Mouse (Mus musculus): ENCODE results near the gene Ndufa1. TPM values are rescaled to one million over a fixed set of nuclear protein-coding genes. Genes with fewer than 3 reads are reported as not detected.
"Not testable (repeated sequence)": the region's sequence is repeated elsewhere in the genome, so short reads cannot be mapped to it uniquely, and the experiment has no call there.

Ndufa1 gene
- polyA plus RNA-seq, 1 experiment from 2014 or later = 635 TPM

DNA sequence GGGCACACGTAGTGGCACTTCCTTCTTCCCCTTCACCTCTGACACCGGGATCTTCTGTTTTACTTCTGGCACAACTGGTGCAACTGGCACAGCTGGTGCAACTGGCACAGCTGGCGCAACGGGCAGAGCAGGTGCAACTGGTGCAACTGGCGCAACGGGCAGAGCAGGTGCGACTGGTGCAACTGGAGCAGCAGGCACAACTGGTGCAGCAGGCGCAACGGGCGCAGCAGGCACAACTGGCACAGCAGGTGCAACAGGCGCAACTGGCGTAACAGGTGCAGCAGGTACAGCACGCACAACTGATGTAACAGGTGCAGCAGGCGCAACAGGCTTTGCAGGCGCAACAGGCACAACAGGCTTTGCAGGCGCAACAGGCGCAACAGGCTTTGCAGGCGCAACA lies 27.8 kb downstream of the Ndufa1 start:
- ATAC-seq = no peak
- Histone ChIP-seq H3K9ac (ENCODE audit: low read depth, low read length) (no peak overlapping the region), H3K9me3 (replicated peaks; ENCODE audit: control insufficient read depth, low read length, poor library complexity, severe bottlenecking) (no peaks in the 10 kb centered on the region), H3K4me3 (ENCODE audit: low read depth, low read length) (no peak overlapping the region), H3K4me1 (ENCODE audit: control insufficient read depth, insufficient read depth, low read length) (no peaks in the 10 kb centered on the region), H3K4me2 (ENCODE audit: low read length) (no peak overlapping the region), H3K27ac (ENCODE audit: low read length) (no peak overlapping the region), H3K27me3 (ENCODE audit: control insufficient read depth, insufficient read depth, low read depth, low read length) (no peaks in the 10 kb centered on the region), H3K36me3 (ENCODE audit: control insufficient read depth, insufficient read depth, low read length) (no peaks in the 10 kb centered on the region)
- WGBS = 80% methylated on average over 18 of the region's 18 CpGs

DNA sequence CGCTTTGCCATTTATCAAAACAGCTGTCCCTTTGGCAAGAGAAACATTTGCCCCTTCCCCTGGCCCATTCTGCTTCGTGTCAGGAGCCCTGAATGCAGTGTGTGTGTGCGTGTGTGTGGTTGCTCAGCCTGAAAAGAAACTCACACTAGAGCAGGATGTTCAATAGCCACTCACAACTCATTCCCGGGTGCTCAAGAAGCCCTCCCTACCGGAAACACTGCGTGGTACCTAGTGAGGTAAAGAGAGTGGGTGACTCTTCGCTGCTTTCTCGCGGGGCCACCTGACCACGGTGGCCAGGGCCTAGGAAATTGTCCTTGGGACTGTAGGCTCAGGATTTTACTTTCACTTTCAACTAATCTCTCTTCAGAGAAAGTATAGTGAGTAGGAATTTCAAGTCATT lies 29.8 kb downstream of the Ndufa1 start:
- H3K27me3 ChIP-seq (ENCODE audit: control insufficient read depth, insufficient read depth, low read depth, low read length) = no peaks in the 10 kb centered on the region
- 67% methylated on average over 10 of the region's 10 CpGs for WGBS
- no peak overlapping the region for H3K4me3 ChIP-seq (ENCODE audit: low read depth, low read length)
- no peak for ATAC-seq
- H3K4me2 ChIP-seq (ENCODE audit: low read length) = no peak overlapping the region
- no peak overlapping the region for H3K9ac ChIP-seq (ENCODE audit: low read depth, low read length)
- no peaks in the 10 kb centered on the region for H3K4me1 ChIP-seq (ENCODE audit: control insufficient read depth, insufficient read depth, low read length)
- H3K36me3 ChIP-seq (ENCODE audit: control insufficient read depth, insufficient read depth, low read length) = no peaks in the 10 kb centered on the region
- no peaks in the 10 kb centered on the region for H3K9me3 ChIP-seq (replicated peaks; ENCODE audit: control insufficient read depth, low read length, poor library complexity, severe bottlenecking)
- no peak overlapping the region for H3K27ac ChIP-seq (ENCODE audit: low read length)

DNA sequence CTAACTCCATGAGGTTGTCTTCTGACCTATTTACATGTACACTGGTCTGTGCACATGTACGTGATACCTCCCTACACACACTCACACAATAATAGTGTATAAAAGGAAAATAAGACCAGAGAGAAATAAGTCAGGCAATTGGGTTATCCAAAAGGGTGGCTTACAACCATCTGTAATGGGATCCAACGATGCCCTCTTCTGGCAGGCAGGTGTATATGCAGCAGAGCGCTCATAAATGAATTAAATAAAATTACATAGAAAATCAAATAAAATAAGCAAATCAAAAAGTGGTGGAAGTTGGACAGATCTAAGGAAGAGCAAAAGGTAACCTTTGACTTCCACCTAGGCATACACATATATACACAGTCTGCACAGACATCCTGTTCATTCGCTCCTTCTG lies 33.1 kb downstream of the Ndufa1 start:
- H3K36me3 ChIP-seq (ENCODE audit: control insufficient read depth, insufficient read depth, low read length) = no peaks in the 10 kb centered on the region; the same call in 1 of the 2 replicates
- no peak overlapping the region for H3K9ac ChIP-seq (ENCODE audit: low read depth, low read length)
- WGBS = 63% methylated on average over 4 of the region's 4 CpGs
- no peaks in the 10 kb centered on the region for H3K9me3 ChIP-seq (replicated peaks; ENCODE audit: control insufficient read depth, low read length, poor library complexity, severe bottlenecking)
- H3K4me3 ChIP-seq (ENCODE audit: low read depth, low read length) = no peak overlapping the region
- no peak for ATAC-seq
- H3K27me3 ChIP-seq (ENCODE audit: control insufficient read depth, insufficient read depth, low read depth, low read length) = no peaks in the 10 kb centered on the region
- no peak overlapping the region for H3K4me2 ChIP-seq (ENCODE audit: low read length)
- no peaks in the 10 kb centered on the region for H3K4me1 ChIP-seq (ENCODE audit: control insufficient read depth, insufficient read depth, low read length)
- H3K27ac ChIP-seq (ENCODE audit: low read length) = no peak overlapping the region

DNA sequence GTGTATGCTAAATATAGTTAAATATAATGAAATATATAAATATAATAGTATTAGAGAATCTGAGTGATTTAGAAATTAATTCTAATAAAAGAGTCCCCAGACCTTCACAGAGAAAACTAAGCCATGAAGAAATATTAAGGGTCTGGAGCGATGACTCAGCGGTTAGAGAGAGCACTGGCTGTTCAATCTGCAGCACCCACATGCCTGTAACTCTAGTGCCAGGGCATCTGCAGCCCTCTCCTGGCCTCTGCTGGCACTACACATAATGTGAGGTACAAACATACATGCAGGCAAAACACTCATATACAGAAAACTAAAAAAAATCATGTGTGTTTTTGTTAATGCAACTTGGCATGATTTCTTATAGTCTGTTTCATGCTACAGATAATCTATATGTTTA lies 46.0 kb downstream of the Ndufa1 start:
- Histone ChIP-seq H3K36me3 (ENCODE audit: control insufficient read depth, insufficient read depth, low read length) (0 out of 2 replicates have a peak, but pooled peaks cover 2% of the 10 kb centered on the region), H3K27ac (ENCODE audit: low read length) (no peak overlapping the region), H3K9me3 (replicated peaks; ENCODE audit: control insufficient read depth, low read length, poor library complexity, severe bottlenecking) (no peaks in the 10 kb centered on the region), H3K27me3 (ENCODE audit: control insufficient read depth, insufficient read depth, low read depth, low read length) (no peaks in the 10 kb centered on the region), H3K4me1 (ENCODE audit: control insufficient read depth, insufficient read depth, low read length) (no peaks in the 10 kb centered on the region), H3K4me3 (ENCODE audit: low read depth, low read length) (no peak overlapping the region), H3K4me2 (ENCODE audit: low read length) (no peak overlapping the region), H3K9ac (ENCODE audit: low read depth, low read length) (no peak overlapping the region)
- no peak for ATAC-seq
- WGBS = 86% methylated on average over 2 of the region's 2 CpGs

DNA sequence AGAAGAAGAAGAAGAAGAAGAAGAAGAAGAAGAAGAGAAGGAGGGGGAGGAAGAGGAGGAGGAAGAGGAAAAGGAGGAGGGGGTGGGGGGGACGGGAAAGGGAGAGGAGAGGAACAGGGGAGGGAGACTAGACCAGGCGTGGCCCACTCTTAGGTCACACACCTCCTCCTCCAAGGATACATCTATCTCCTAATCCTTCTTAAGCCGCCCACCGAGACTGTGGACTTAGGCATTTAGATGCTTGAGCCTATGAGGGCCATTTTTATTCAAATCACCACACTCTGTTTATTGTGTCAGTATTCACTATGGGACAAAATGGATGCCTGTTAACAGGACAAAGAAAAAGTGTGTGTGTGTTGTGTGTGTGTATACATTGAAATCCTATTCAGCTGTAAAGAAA lies 46.5 kb downstream of the Ndufa1 start:
- WGBS = 38% methylated on average over 1 of the region's 4 CpGs
- H3K36me3 ChIP-seq (ENCODE audit: control insufficient read depth, insufficient read depth, low read length); H3K4me1 ChIP-seq (ENCODE audit: control insufficient read depth, insufficient read depth, low read length); ATAC-seq; H3K4me3 ChIP-seq (ENCODE audit: low read depth, low read length); H3K27ac ChIP-seq (ENCODE audit: low read length); H3K27me3 ChIP-seq (ENCODE audit: control insufficient read depth, insufficient read depth, low read depth, low read length); H3K4me2 ChIP-seq (ENCODE audit: low read length); H3K9ac ChIP-seq (ENCODE audit: low read depth, low read length); H3K9me3 ChIP-seq (replicated peaks; ENCODE audit: control insufficient read depth, low read length, poor library complexity, severe bottlenecking): not testable (repeated sequence)

DNA sequence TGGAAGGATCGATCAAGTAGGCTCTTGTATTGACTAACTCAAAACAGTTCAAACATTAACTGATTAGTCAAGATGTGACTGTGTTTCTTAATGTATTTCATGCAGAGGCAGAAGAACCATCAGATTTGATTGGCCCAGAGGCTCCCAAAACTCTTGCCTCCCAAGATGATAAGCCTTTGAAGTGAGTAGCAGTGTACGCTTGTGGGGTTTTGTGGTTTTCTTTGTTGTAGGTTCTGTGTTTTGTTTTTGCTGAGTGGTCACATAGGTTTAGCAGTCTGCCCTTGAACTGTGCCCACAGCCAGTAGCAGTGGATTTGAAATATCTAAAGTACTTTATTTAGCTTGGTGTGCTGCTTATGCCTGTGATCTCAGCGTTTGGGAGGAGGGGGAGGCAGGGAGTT lies 49.2 kb downstream of the Ndufa1 start:
- H3K9me3 ChIP-seq (replicated peaks; ENCODE audit: control insufficient read depth, low read length, poor library complexity, severe bottlenecking) = no peaks in the 10 kb centered on the region
- no peaks in the 10 kb centered on the region for H3K27me3 ChIP-seq (ENCODE audit: control insufficient read depth, insufficient read depth, low read depth, low read length)
- 87% methylated on average over 3 of the region's 3 CpGs for WGBS
- H3K4me2 ChIP-seq (ENCODE audit: low read length) = no peak overlapping the region
- H3K9ac ChIP-seq (ENCODE audit: low read depth, low read length) = no peak overlapping the region
- H3K4me1 ChIP-seq (ENCODE audit: control insufficient read depth, insufficient read depth, low read length) = no peaks in the 10 kb centered on the region
- no peak overlapping the region for H3K4me3 ChIP-seq (ENCODE audit: low read depth, low read length)
- no peak overlapping the region for H3K27ac ChIP-seq (ENCODE audit: low read length)
- no peak for ATAC-seq
- H3K36me3 ChIP-seq (ENCODE audit: control insufficient read depth, insufficient read depth, low read length) = 0 out of 2 replicates have a peak, but pooled peaks cover 2% of the 10 kb centered on the region

Other genes with a start within 250 kb of the Ndufa1 start
- 78.2 and 87.8 TPM in 2 replicates for gene Sept6, start 199.4 kb downstream of the Ndufa1 start, polyA plus RNA-seq (2015; fragmentation: Nextera tagmentation; extraction: Ambion mirVana)
- 0.12 TPM in 1 of 2 replicates, not detected in the other for gene Sowahd, start 142.3 kb downstream of the Ndufa1 start, polyA plus RNA-seq (2015; fragmentation: Nextera tagmentation; extraction: Ambion mirVana)
- 229 and 259 TPM in 2 replicates for gene Rpl39, start 105.8 kb downstream of the Ndufa1 start, polyA plus RNA-seq (2015; fragmentation: Nextera tagmentation; extraction: Ambion mirVana)
- 29.8 and 32.8 TPM in 2 replicates for gene Upf3b, start 80.8 kb downstream of the Ndufa1 start, polyA plus RNA-seq (2015; fragmentation: Nextera tagmentation; extraction: Ambion mirVana)
- gene Nkap, start 64.4 kb downstream of the Ndufa1 start, polyA plus RNA-seq (2015; fragmentation: Nextera tagmentation; extraction: Ambion mirVana) = 26.2 and 26.8 TPM in 2 replicates
- 0.57 and 0.82 TPM in 2 replicates for gene Akap14, start 22.3 kb downstream of the Ndufa1 start, polyA plus RNA-seq (2015; fragmentation: Nextera tagmentation; extraction: Ambion mirVana)
- gene Rnf113a1, start 82 bp upstream of the Ndufa1 start, polyA plus RNA-seq (2015; fragmentation: Nextera tagmentation; extraction: Ambion mirVana) = 20.8 and 23.2 TPM in 2 replicates
- gene Gm9, start 19.9 kb upstream of the Ndufa1 start, polyA plus RNA-seq (2015; fragmentation: Nextera tagmentation; extraction: Ambion mirVana) = not detected in 2 replicates
- gene Rhox1, start 31.1 kb upstream of the Ndufa1 start, polyA plus RNA-seq (2015; fragmentation: Nextera tagmentation; extraction: Ambion mirVana) = not detected in 2 replicates
- not detected in 2 replicates for gene Rhox2a, start 53.8 kb upstream of the Ndufa1 start, polyA plus RNA-seq (2015; fragmentation: Nextera tagmentation; extraction: Ambion mirVana)
- not detected in 2 replicates for gene Rhox3a, start 58.8 kb upstream of the Ndufa1 start, polyA plus RNA-seq (2015; fragmentation: Nextera tagmentation; extraction: Ambion mirVana)
- not detected in 2 replicates for gene Rhox4a, start 74.2 kb upstream of the Ndufa1 start, polyA plus RNA-seq (2015; fragmentation: Nextera tagmentation; extraction: Ambion mirVana)
- gene Rhox3a2, start 188.9 kb upstream of the Ndufa1 start, polyA plus RNA-seq (2015; fragmentation: Nextera tagmentation; extraction: Ambion mirVana) = not detected in 2 replicates
- not detected in 2 replicates for gene Rhox4a2, start 199.7 kb upstream of the Ndufa1 start, polyA plus RNA-seq (2015; fragmentation: Nextera tagmentation; extraction: Ambion mirVana)
- gene Rhox2b, start 220.9 kb upstream of the Ndufa1 start, polyA plus RNA-seq (2015; fragmentation: Nextera tagmentation; extraction: Ambion mirVana) = not detected in 2 replicates
- gene Rhox4b, start 241.3 kb upstream of the Ndufa1 start, polyA plus RNA-seq (2015; fragmentation: Nextera tagmentation; extraction: Ambion mirVana) = not detected in 2 replicates

All from midbrain, embryonic 16.5 days (tissue).